Mouse (Mus musculus): ENCODE data around the gene E030030I06Rik.
"Not testable (repeated sequence)": the region's sequence is repeated elsewhere in the genome, so short reads cannot be mapped to it uniquely, and the experiment has no call there.

E030030I06Rik gene

GRCm38 (mm10) chr10:22151863-22152640 is 3.0 kb upstream of the E030030I06Rik start:
- peak; percentile 10 for DNase-seq

- DNase-seq, result peak; percentile 16
Measured at GRCm38 (mm10) chr10:22151056-22151862, 2.2 kb upstream of the E030030I06Rik start.

GRCm38 (mm10) chr10:22150593-22150992 is 1.5 kb upstream of the E030030I06Rik start:
- peak; percentile 30 for DNase-seq

- DNase-seq, result peak; percentile 21
Measured at GRCm38 (mm10) chr10:22149691-22150465, 808 bp upstream of the E030030I06Rik start.

GRCm38 (mm10) chr10:22148441-22149072 is 513 bp downstream of the E030030I06Rik start:
- DNase-seq, result peak; percentile 80

DNA sequence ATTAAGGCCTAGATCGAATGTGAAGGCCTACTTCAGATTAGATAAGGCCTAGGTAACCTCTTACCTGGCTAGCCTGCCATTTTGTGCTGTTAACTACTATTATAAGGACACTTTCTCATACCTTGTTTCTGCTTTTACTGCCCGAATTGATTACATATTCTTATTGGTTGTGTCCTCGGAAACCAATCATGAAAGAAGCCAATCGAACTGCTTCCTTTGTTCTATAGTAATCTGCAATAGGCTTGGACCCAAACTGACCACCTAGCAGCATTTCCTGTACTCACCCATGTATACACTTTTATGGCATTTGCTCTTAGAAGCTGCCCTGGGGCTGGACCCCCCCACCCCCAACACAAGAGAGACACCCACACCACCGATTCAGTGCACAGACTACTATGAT is 6.1 kb downstream of the E030030I06Rik start:
- no peak for DNase-seq

DNA sequence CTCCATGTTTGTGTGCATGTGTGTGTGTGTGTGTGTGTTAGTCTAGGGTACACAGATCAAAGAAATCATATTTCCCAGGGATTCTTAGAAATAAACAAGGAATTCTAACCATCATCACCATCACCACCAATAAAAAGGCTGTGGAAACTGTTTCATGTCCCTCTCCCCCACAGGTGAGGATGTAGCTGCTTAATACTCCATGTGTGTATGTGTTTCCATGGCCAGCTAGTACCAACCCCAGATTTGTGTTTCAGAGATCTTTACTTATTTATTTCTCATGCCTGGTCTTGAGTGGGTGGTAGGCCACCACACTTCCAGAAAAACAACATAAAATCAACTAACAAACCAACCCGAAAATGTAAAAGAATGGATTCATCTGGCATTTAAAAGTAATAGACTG is 6.9 kb downstream of the E030030I06Rik start:
- DNase-seq, result not testable (repeated sequence)

GRCm38 (mm10) chr10:22140665-22141280 is 8.3 kb downstream of the E030030I06Rik start:
- peak; percentile 51 for DNase-seq

DNA sequence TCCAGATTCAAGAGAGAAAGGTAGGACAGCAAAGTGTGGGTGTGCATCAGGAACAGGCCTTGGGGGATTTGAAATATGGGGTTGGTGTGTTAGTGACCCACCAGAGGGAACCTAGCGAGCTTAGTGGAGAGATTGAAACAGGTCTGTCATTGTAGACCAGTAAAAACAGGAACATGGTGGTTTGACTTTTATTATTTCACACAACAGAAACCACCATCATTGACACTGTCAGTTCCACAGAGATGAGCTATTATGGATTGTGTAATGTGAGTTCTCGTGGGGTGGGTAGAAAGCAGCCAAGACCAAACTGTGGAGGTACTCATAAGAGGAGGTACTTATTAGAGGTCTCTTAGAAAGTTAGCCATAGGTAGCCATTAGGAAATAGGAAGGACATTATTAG is 74.5 kb downstream of the E030030I06Rik start:
- no peak for DNase-seq

DNA sequence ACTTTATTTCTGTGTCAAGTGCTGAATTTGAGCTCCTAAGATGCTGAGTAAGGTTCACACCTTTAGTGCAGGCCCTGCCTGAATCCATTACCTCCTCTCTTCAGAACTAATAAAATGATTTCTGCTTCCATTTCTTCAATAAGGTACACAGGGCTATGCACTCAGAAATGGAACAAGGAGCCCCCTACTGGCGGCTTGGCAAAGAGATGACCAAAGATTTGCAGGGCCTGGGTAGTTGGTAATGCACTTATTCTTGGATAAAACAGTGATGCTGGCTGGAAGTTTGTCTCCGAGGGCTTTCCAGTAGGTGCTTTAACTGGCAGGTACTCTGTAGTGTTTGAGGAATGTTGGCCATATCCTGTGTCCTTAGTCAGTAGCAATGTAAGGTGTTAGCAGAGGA is 76.3 kb downstream of the E030030I06Rik start:
- peak; percentile 15 for DNase-seq

- DNase-seq, result no peak
Measured at GRCm38 (mm10) chr10:22070576-22070975, 78.5 kb downstream of the E030030I06Rik start.

DNA sequence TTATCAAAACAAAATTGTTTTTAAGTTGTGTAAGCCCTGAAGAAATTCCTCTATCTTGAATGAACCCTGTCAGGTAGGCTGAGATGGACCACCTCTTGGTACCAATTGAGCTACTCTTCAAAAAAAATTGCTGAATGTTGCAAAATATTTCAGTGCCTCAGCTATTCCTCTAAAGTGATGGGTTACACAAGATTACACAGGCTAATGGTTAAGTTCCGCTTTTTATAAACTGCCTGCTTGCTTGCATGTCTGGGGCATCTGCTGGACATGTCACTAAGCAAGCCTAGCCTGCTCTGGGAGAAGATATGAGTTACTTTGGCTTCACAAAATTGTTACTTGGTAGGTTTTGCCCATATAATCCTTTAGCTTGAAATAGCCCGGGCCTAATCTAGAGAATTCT is 78.9 kb downstream of the E030030I06Rik start:
- no peak for DNase-seq

GRCm38 (mm10) chr10:22067979-22068378 is 81.1 kb downstream of the E030030I06Rik start, which contains the start of gene 4930444G20Rik:
4930444G20Rik (minus strand) TSS chr10:22068079.
- not testable (repeated sequence) for DNase-seq

Data from thymus, postnatal 25 days (tissue).